24 mouse cellular contexts compared by ENCODE assay signal in the genomic region with DNA sequence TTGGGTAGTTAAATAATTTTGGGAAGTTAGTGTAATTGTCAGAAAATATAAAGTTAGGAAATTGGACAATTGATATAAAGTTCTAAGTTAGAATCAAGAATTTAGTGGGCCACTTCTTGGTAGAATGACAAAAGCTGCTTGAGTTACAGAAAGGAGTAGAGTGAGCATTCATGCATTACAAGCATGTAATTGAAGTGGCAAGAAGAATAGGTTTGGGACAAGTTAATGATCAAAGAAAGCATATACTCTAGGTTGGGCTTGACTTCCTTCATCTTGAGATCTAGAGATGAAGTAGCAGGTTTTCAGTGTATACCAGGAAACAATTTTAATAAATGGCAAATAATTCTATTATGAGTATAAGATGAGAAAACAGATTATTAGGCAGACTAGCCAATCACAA. TPM values are rescaled to one million over a fixed set of nuclear protein-coding genes. Genes with fewer than 3 reads are reported as not detected.
DNase-seq lines count a peak whose midpoint lies in the region; ATAC-seq and TF ChIP-seq lines count a peak whose summit lies in the region.
"Had no signal": no experiment of that assay in that cellular context is flagged by ENCODE, and none has a peak within 500 bp of the region (broad histone marks: within the 10 kb centered on the region; RNA-seq: fewer than 3 reads in every experiment).

No protein-coding gene starts in this region.

- DNase-seq in kidney, adult 8-10 months = no peak
- DNase-seq in kidney, adult 2 months = no peak
- no peak for DNase-seq in kidney, postnatal 10 days
- peak; percentile 63 for DNase-seq in kidney, postnatal 0 days (ENCODE audit: low spot score)
- DNase-seq in kidney, postnatal 36 days = no peak
- DNase-seq: adrenal gland, adult 2 months; adrenal gland, adult 8-10 months; adrenal gland, postnatal 10 days; adrenal gland, postnatal 14 days; adrenal gland, postnatal 25 days; adrenal gland, postnatal 36 days; B cell, adult 2 months; cerebellum, adult 11 months; cerebellum, adult 11-12 months had no signal

- H3K27ac ChIP-seq in kidney, embryonic 14.5 days (ENCODE audit: low read depth, low read length) = no peak overlapping the region; the same call in 1 of the 2 replicates
- no peak overlapping the region for H3K27ac ChIP-seq in kidney, embryonic 15.5 days
- no peak overlapping the region for H3K27ac ChIP-seq in kidney, adult 2 months (ENCODE audit: insufficient read depth, low read depth, low read length)
- no peak overlapping the region for H3K27ac ChIP-seq in kidney, embryonic 16.5 days (ENCODE audit: low read length)
- 0 out of 2 replicates have a peak overlapping the region, but pooled peaks have one; percentile 32 for H3K27ac ChIP-seq in kidney, postnatal 0 days

- TF ChIP-seq CTCF in kidney, adult 2 months (conservative IDR thresholded peaks at IDR 0.05; ENCODE audit: insufficient read depth, insufficient read length, low read depth, low read length) = no peak
- no peak for TF ChIP-seq CTCF in kidney, postnatal 0 days (IDR thresholded peaks at IDR 0.05; ENCODE audit: low read depth)

- H3K4me3 ChIP-seq in kidney, embryonic 14.5 days (ENCODE audit: low read length) = no peak overlapping the region
- no peak overlapping the region for H3K4me3 ChIP-seq in kidney, embryonic 15.5 days (replicated peaks)
- no peak overlapping the region for H3K4me3 ChIP-seq in kidney, adult 2 months (ENCODE audit: insufficient read depth, low read depth, low read length)
- no peak overlapping the region for H3K4me3 ChIP-seq in kidney, embryonic 16.5 days (ENCODE audit: low read length)
- no peak overlapping the region for H3K4me3 ChIP-seq in kidney, postnatal 0 days (replicated peaks; ENCODE audit: low read depth, low read length)

- H3K9ac ChIP-seq in kidney, embryonic 14.5 days (ENCODE audit: low read depth, low read length) = no peak overlapping the region
- H3K9ac ChIP-seq in kidney, embryonic 15.5 days = no peak overlapping the region
- no peak overlapping the region for H3K9ac ChIP-seq in kidney, embryonic 16.5 days (replicated peaks; ENCODE audit: low read length)
- H3K9ac ChIP-seq in kidney, postnatal 0 days (ENCODE audit: low read depth, low read length) = no peak overlapping the region

- H3K4me2 ChIP-seq in kidney, embryonic 14.5 days (replicated peaks; ENCODE audit: low read depth, low read length) = no peak overlapping the region
- H3K4me2 ChIP-seq in kidney, embryonic 15.5 days = no peak overlapping the region
- no peak overlapping the region for H3K4me2 ChIP-seq in kidney, embryonic 16.5 days (replicated peaks; ENCODE audit: low read depth, low read length)
- no peak overlapping the region for H3K4me2 ChIP-seq in kidney, postnatal 0 days (ENCODE audit: low read length)

- ATAC-seq in kidney, embryonic 14.5 days (ENCODE audit: low FRiP score, low TSS enrichment) = peak; percentile 84; the same call in 1 of the 2 replicates
- ATAC-seq in kidney, embryonic 15.5 days (replicated peaks; ENCODE audit: low FRiP score) = peak; percentile 90
- ATAC-seq in kidney, embryonic 16.5 days (ENCODE audit: low FRiP score, low TSS enrichment) = peak; percentile 87
- ATAC-seq in kidney, postnatal 0 days (replicated peaks; ENCODE audit: low FRiP score, low read depth) = no peak; the same call in 1 of the 2 replicates
- ATAC-seq: activated CD4-positive, CD25-positive, alpha-beta regulatory T cell, adult 4 months; CD4-positive, CD25-positive, alpha-beta regulatory T cell, adult 4 months; Patski had no signal

- H3K9me3 ChIP-seq in kidney, embryonic 14.5 days (ENCODE audit: control insufficient read depth, low read length) = 0 out of 2 replicates have a peak, but pooled peaks cover 3% of the 10 kb centered on the region
- H3K9me3 ChIP-seq in kidney, embryonic 15.5 days (replicated peaks) = peaks cover 6% of the 10 kb centered on the region; the same call in 1 of the 2 replicates
- peaks cover 7% of the 10 kb centered on the region; the same call in 1 of the 2 replicates for H3K9me3 ChIP-seq in kidney, embryonic 16.5 days (ENCODE audit: low read length)
- H3K9me3 ChIP-seq in kidney, postnatal 0 days (replicated peaks; ENCODE audit: low read length) = no peaks in the 10 kb centered on the region
- H3K9me3 ChIP-seq: G1E had no signal

- H3K27me3 ChIP-seq in kidney, embryonic 14.5 days (ENCODE audit: control insufficient read depth, insufficient read depth, low read length) = no peaks in the 10 kb centered on the region
- H3K27me3 ChIP-seq in kidney, embryonic 15.5 days = no peaks in the 10 kb centered on the region
- no peaks in the 10 kb centered on the region for H3K27me3 ChIP-seq in kidney, adult 2 months (replicated peaks; ENCODE audit: control insufficient read depth, insufficient read depth, low read length)
- no peaks in the 10 kb centered on the region for H3K27me3 ChIP-seq in kidney, embryonic 16.5 days (ENCODE audit: insufficient read depth, low read length)
- no peaks in the 10 kb centered on the region for H3K27me3 ChIP-seq in kidney, postnatal 0 days (ENCODE audit: insufficient read depth, low read length)
- H3K27me3 ChIP-seq: CH12.LX, Patski had no signal

- H3K36me3 ChIP-seq in kidney, embryonic 14.5 days (ENCODE audit: control insufficient read depth, insufficient read depth, low read length) = no peaks in the 10 kb centered on the region
- no peaks in the 10 kb centered on the region for H3K36me3 ChIP-seq in kidney, embryonic 15.5 days
- H3K36me3 ChIP-seq in kidney, adult 2 months (ENCODE audit: control insufficient read depth, insufficient read depth, low read length) = no peaks in the 10 kb centered on the region
- H3K36me3 ChIP-seq in kidney, embryonic 16.5 days (ENCODE audit: insufficient read depth, low read length) = no peaks in the 10 kb centered on the region
- no peaks in the 10 kb centered on the region for H3K36me3 ChIP-seq in kidney, postnatal 0 days (ENCODE audit: insufficient read depth, low read length)
- H3K36me3 ChIP-seq: G1E had no signal

- TF ChIP-seq POLR2A in kidney, adult 2 months (IDR thresholded peaks at IDR 0.05; ENCODE audit: low read depth, low read length) = no peak

- 0 out of 2 replicates have a peak, but pooled peaks cover 2% of the 10 kb centered on the region for H3K4me1 ChIP-seq in kidney, embryonic 14.5 days (ENCODE audit: control insufficient read depth, insufficient read depth, low read length)
- H3K4me1 ChIP-seq in kidney, embryonic 15.5 days = no peaks in the 10 kb centered on the region
- no peaks in the 10 kb centered on the region for H3K4me1 ChIP-seq in kidney, adult 2 months (ENCODE audit: control insufficient read depth, insufficient read depth, low read length)
- 0 out of 2 replicates have a peak, but pooled peaks cover 2% of the 10 kb centered on the region for H3K4me1 ChIP-seq in kidney, embryonic 16.5 days (ENCODE audit: insufficient read depth, low read length)
- no peaks in the 10 kb centered on the region for H3K4me1 ChIP-seq in kidney, postnatal 0 days (replicated peaks; ENCODE audit: insufficient read depth, low read length)

RNA-seq across cellular contexts. Expression of gene Sprr2f, which starts 3.4 kb away (rescaled TPM):
- polyA plus RNA-seq in kidney, embryonic 14.5 days (2014; fragmentation: Nextera tagmentation; extraction: Ambion mirVana) = 14.5 and 17.1 TPM in 2 replicates
- 13.1 and 30.3 TPM in 2 replicates for polyA plus RNA-seq in kidney, embryonic 15.5 days (2015; fragmentation: Nextera tagmentation; extraction: Ambion mirVana)
- polyA plus RNA-seq in kidney, adult 2 months (2012; rRNA removed) = 0.25 and 0.54 TPM in 2 replicates
- 38.9 and 39.7 TPM in 2 replicates for polyA plus RNA-seq in kidney, embryonic 16.5 days (2015; fragmentation: Nextera tagmentation; extraction: Ambion mirVana)
- 30.3 and 58.0 TPM in 2 replicates for polyA plus RNA-seq in kidney, postnatal 0 days (2015; fragmentation: Nextera tagmentation; extraction: Ambion mirVana)
- polyA plus RNA-seq: activated CD4-positive, CD25-positive, alpha-beta regulatory T cell, adult 4 months; adrenal gland, adult 2 months; brain, embryonic 14.5 days; C2C12; CD4-positive, CD25-positive, alpha-beta regulatory T cell, adult 4 months; G1E; Patski had no signal

RNA-seq across cellular contexts. Expression of gene Sprr2e, which starts 9.7 kb away (rescaled TPM):
- not detected in 2 replicates for polyA plus RNA-seq in kidney, embryonic 14.5 days (2014; fragmentation: Nextera tagmentation; extraction: Ambion mirVana)
- not detected in 2 replicates for polyA plus RNA-seq in kidney, embryonic 15.5 days (2015; fragmentation: Nextera tagmentation; extraction: Ambion mirVana)
- not detected in 2 replicates for polyA plus RNA-seq in kidney, adult 2 months (2012; rRNA removed)
- not detected in 2 replicates for polyA plus RNA-seq in kidney, embryonic 16.5 days (2015; fragmentation: Nextera tagmentation; extraction: Ambion mirVana)
- polyA plus RNA-seq in kidney, postnatal 0 days (2015; fragmentation: Nextera tagmentation; extraction: Ambion mirVana) = not detected in 2 replicates
- polyA plus RNA-seq: activated CD4-positive, CD25-positive, alpha-beta regulatory T cell, adult 4 months; adrenal gland, adult 2 months; brain, embryonic 14.5 days; CD4-positive, CD25-positive, alpha-beta regulatory T cell, adult 4 months; G1E; Patski had no signal

RNA-seq across cellular contexts. Expression of gene Sprr2d, which starts 22.7 kb away (rescaled TPM):
- polyA plus RNA-seq in kidney, embryonic 14.5 days (2014; fragmentation: Nextera tagmentation; extraction: Ambion mirVana) = not detected in 2 replicates
- polyA plus RNA-seq in kidney, embryonic 15.5 days (2015; fragmentation: Nextera tagmentation; extraction: Ambion mirVana) = not detected in 2 replicates
- polyA plus RNA-seq in kidney, adult 2 months (2012; rRNA removed) = not detected in 2 replicates
- polyA plus RNA-seq in kidney, embryonic 16.5 days (2015; fragmentation: Nextera tagmentation; extraction: Ambion mirVana) = not detected in 2 replicates
- not detected in 2 replicates for polyA plus RNA-seq in kidney, postnatal 0 days (2015; fragmentation: Nextera tagmentation; extraction: Ambion mirVana)
- polyA plus RNA-seq: activated CD4-positive, CD25-positive, alpha-beta regulatory T cell, adult 4 months; adrenal gland, adult 2 months; brain, embryonic 14.5 days; C2C12; CD4-positive, CD25-positive, alpha-beta regulatory T cell, adult 4 months; G1E; Patski had no signal

RNA-seq across cellular contexts. Expression of gene Sprr2h, which starts 23.9 kb away (rescaled TPM):
- not detected in 2 replicates for polyA plus RNA-seq in kidney, embryonic 14.5 days (2014; fragmentation: Nextera tagmentation; extraction: Ambion mirVana)
- not detected in 2 replicates for polyA plus RNA-seq in kidney, embryonic 15.5 days (2015; fragmentation: Nextera tagmentation; extraction: Ambion mirVana)
- polyA plus RNA-seq in kidney, adult 2 months (2012; rRNA removed) = not detected in 2 replicates
- not detected in 2 replicates for polyA plus RNA-seq in kidney, embryonic 16.5 days (2015; fragmentation: Nextera tagmentation; extraction: Ambion mirVana)
- not detected in 2 replicates for polyA plus RNA-seq in kidney, postnatal 0 days (2015; fragmentation: Nextera tagmentation; extraction: Ambion mirVana)
- polyA plus RNA-seq: activated CD4-positive, CD25-positive, alpha-beta regulatory T cell, adult 4 months; adrenal gland, adult 2 months; brain, embryonic 14.5 days; CD4-positive, CD25-positive, alpha-beta regulatory T cell, adult 4 months; G1E; Patski had no signal

RNA-seq across cellular contexts. Expression of gene Sprr2b, which starts 45.2 kb away (rescaled TPM):
- polyA plus RNA-seq in kidney, embryonic 14.5 days (2014; fragmentation: Nextera tagmentation; extraction: Ambion mirVana) = not detected in 2 replicates
- polyA plus RNA-seq in kidney, embryonic 15.5 days (2015; fragmentation: Nextera tagmentation; extraction: Ambion mirVana) = not detected in 2 replicates
- polyA plus RNA-seq in kidney, adult 2 months (2012; rRNA removed) = not detected in 2 replicates
- polyA plus RNA-seq in kidney, embryonic 16.5 days (2015; fragmentation: Nextera tagmentation; extraction: Ambion mirVana) = not detected in 2 replicates
- polyA plus RNA-seq in kidney, postnatal 0 days (2015; fragmentation: Nextera tagmentation; extraction: Ambion mirVana) = not detected in 2 replicates
- polyA plus RNA-seq: activated CD4-positive, CD25-positive, alpha-beta regulatory T cell, adult 4 months; adrenal gland, adult 2 months; CD4-positive, CD25-positive, alpha-beta regulatory T cell, adult 4 months; G1E; Patski had no signal
